Mouse (Mus musculus) myocyte (in vitro differentiated cells): ENCODE measurements around the gene Hmgxb4.

Experiments
- MYOG ChIP-seq, 3 experiments: IDR thresholded peaks; one replicate each; pipeline ENCODE4 v1.6.1; 2011; ENCODE audit warnings: control low read depth in 2 of 3, low read depth in 2 of 3, mild to moderate bottlenecking in 2 of 3; ENCODE audit not compliant: insufficient read length in 2 of 3, control insufficient read depth in 1 of 3, insufficient read depth in 1 of 3
- POLR2A ChIP-seq: IDR thresholded peaks from one replicate; pipeline ENCODE4 v1.6.1; 2011; ENCODE audit warnings: low read depth, mild to moderate bottlenecking, control low read depth, moderate library complexity; ENCODE audit not compliant: insufficient read length
- POLR2AphosphoS2 ChIP-seq: IDR thresholded peaks from one replicate; pipeline ENCODE4 v1.6.1; 2011; ENCODE audit warnings: low read depth, control low read depth; ENCODE audit not compliant: insufficient read length

DNA sequence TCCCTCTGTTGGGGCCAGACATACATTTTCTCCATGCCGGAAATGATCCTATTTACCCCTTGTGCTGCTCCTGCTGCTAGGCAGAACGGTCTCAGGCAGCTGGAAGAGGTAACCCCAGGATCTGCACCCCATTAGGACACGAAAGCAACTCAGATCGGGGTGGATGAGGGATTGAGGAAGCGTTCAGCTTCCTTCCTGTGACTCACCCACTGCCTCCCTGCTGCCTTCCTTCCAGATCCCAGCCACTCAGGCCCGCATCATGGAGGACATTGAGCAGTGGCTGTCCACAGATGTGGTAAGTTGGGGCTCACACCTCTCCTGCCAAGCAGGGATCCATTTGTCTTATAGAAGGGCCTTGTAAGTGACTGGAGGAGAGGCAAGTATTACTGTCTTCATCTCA lies 74.1 kb downstream of the Hmgxb4 start:
- TF ChIP-seq MYOG (IDR thresholded peaks at IDR 0.05; ENCODE audit: control insufficient read depth in 1 of 3, insufficient read depth in 1 of 3, insufficient read length in 2 of 3, low read depth in 2 of 3) (no peak), POLR2AphosphoS2 (no peak), POLR2A (no peak)
